14 mouse cellular contexts compared by ENCODE assay signal in the genomic region with DNA sequence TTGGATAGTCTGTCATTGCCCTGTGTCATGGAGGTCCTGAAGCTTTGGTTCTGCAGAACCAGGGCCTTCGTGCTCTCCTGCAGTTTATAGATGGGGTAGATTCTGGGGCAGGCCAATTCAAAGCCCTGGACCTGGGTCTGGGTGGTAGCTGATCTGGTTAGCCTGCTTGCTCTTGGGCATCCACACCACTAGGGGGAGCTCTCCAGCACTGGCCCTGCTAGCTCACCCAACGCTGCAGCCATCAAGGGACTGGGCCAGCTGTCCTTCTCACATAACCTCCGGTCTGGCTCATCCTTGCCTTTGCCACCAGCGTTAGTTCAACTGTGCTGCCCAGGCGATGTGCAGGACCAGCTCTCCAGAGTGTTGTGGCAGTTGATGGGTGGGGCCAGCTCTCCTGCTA. TPM values are rescaled to one million over a fixed set of nuclear protein-coding genes. Genes with fewer than 3 reads are reported as not detected.
A peak's percentile ranks its signal among the peaks of the same experiment; 100 is the strongest.
DNase-seq lines count a peak whose midpoint lies in the region; ATAC-seq and TF ChIP-seq lines count a peak whose summit lies in the region.
"Had no signal": no experiment of that assay in that cellular context is flagged by ENCODE, and none has a peak within 500 bp of the region (broad histone marks: within the 10 kb centered on the region; RNA-seq: fewer than 3 reads in every experiment).

No protein-coding gene starts in this region.

- peak; percentile 52 for TF ChIP-seq RAD21 in CH12.LX (IDR thresholded peaks at IDR 0.05; ENCODE audit: low read depth, low read length)

- H3K9me3 ChIP-seq in liver, embryonic 11.5 days (ENCODE audit: control insufficient read depth, low read length) = no peaks in the 10 kb centered on the region
- no peaks in the 10 kb centered on the region for H3K9me3 ChIP-seq in CH12.LX (replicated peaks; ENCODE audit: low read length)
- H3K9me3 ChIP-seq: midbrain, embryonic 13.5 days; neural tube, embryonic 12.5 days; stomach, embryonic 15.5 days had no signal

- no peak for DNase-seq in gastrocnemius, adult 2 months
- no peak for DNase-seq in gastrocnemius, postnatal 4 days (ENCODE audit: low spot score in 2 of 2)
- peak; percentile 18 for DNase-seq in liver
- DNase-seq in liver, embryonic 11.5 days (ENCODE audit: low spot score) = no peak
- no peak for DNase-seq in CH12.LX (ENCODE audit: extremely low read depth)
- no peak for DNase-seq in urinary bladder, postnatal 4 days (ENCODE audit: low spot score in 2 of 2)
- DNase-seq in adrenal gland, postnatal 14 days = no peak
- DNase-seq: heart, postnatal 4 days; kidney, adult 9 months; right cerebral cortex, adult 18-20 months had no signal

- in situ Hi-C loops in CH12.LX (cut with MboI; ENCODE audit: low pct_ligation_motif_present, low pct_unique_long_range_greater_than_20kb, low sequenced_read_pairs) = no loop called here

- H3K9ac ChIP-seq in liver, embryonic 11.5 days (ENCODE audit: low read depth, low read length) = no peak overlapping the region
- no peak overlapping the region for H3K9ac ChIP-seq in CH12.LX (ENCODE audit: insufficient read depth, low read depth)
- H3K9ac ChIP-seq: midbrain, embryonic 13.5 days; neural tube, embryonic 12.5 days; stomach, embryonic 15.5 days had no signal

- H3K27ac ChIP-seq in gastrocnemius, adult 2 months = no peak overlapping the region
- H3K27ac ChIP-seq in liver, embryonic 11.5 days (ENCODE audit: low read depth, low read length) = no peak overlapping the region
- H3K27ac ChIP-seq in CH12.LX (ENCODE audit: insufficient read depth, low read depth) = no peak overlapping the region; the same call in 1 of the 2 replicates
- H3K27ac ChIP-seq in embryonic fibroblast, embryonic 13.5 days (ENCODE audit: insufficient read depth, low read length) = no peak overlapping the region
- H3K27ac ChIP-seq: midbrain, embryonic 13.5 days; neural tube, embryonic 12.5 days; stomach, embryonic 15.5 days had no signal

- dilution Hi-C loops in CH12.LX (cut with MboI; ENCODE audit: extremely low pct_ligation_motif_present, extremely low pct_unique_long_range_greater_than_20kb, low sequenced_read_pairs) = no loop called here

- TF ChIP-seq EP300 in CH12.LX (IDR thresholded peaks at IDR 0.05; ENCODE audit: low read length) = no peak

- no peaks in the 10 kb centered on the region; the same call in none of the 2 replicates for H3K4me1 ChIP-seq in liver, embryonic 11.5 days (replicated peaks; ENCODE audit: control insufficient read depth, insufficient read depth, low read length)
- H3K4me1 ChIP-seq in CH12.LX (ENCODE audit: control insufficient read depth in 1 of 2, insufficient read depth in 2 of 2) = peaks cover 27 to 58% of the 10 kb centered on the region in 2 experiments
- no peaks in the 10 kb centered on the region for H3K4me1 ChIP-seq in embryonic fibroblast, embryonic 13.5 days (ENCODE audit: control insufficient read depth, insufficient read depth, low read length)
- H3K4me1 ChIP-seq: neural tube, embryonic 12.5 days had no signal

- H3K4me3 ChIP-seq in gastrocnemius, adult 2 months = no peak overlapping the region
- H3K4me3 ChIP-seq in liver, embryonic 11.5 days (ENCODE audit: low read depth, low read length) = no peak overlapping the region
- peak overlapping the region in 1 of 3 experiments; percentile 17 for H3K4me3 ChIP-seq in CH12.LX (replicated peaks in 1 of 3; ENCODE audit: low read depth in 2 of 3, low read length in 2 of 3, poor library complexity in 1 of 3)
- no peak overlapping the region for H3K4me3 ChIP-seq in embryonic fibroblast, embryonic 13.5 days (ENCODE audit: insufficient read depth, low read length)
- H3K4me3 ChIP-seq: midbrain, embryonic 13.5 days; neural tube, embryonic 12.5 days; stomach, embryonic 15.5 days had no signal

- WGBS in liver, embryonic 11.5 days = 79% methylated on average over 5 of the region's 5 CpGs

- H3K27me3 ChIP-seq in liver, embryonic 11.5 days (replicated peaks; ENCODE audit: control insufficient read depth, insufficient read depth, low read length) = no peaks in the 10 kb centered on the region
- no peaks in the 10 kb centered on the region for H3K27me3 ChIP-seq in CH12.LX (replicated peaks)
- H3K27me3 ChIP-seq: neural tube, embryonic 12.5 days; stomach, embryonic 15.5 days had no signal

- ATAC-seq in liver, embryonic 11.5 days (replicated peaks; ENCODE audit: low FRiP score) = no peak; the same call in 1 of the 2 replicates
- ATAC-seq: midbrain, embryonic 13.5 days had no signal

- no peak for TF ChIP-seq POLR2A in CH12.LX (IDR thresholded peaks at IDR 0.05; ENCODE audit: low read depth, low read length)
- no peak for TF ChIP-seq POLR2A in embryonic fibroblast, embryonic 13.5 days (IDR thresholded peaks at IDR 0.05; ENCODE audit: low read depth, low read length)

- TF ChIP-seq CTCF in gastrocnemius, adult 2 months (IDR thresholded peaks at IDR 0.05) = peak; percentile 36
- TF ChIP-seq CTCF in CH12.LX (conservative IDR thresholded peaks at IDR 0.05 in 1 of 2, IDR thresholded peaks at IDR 0.05 in 1 of 2; ENCODE audit: low read depth in 2 of 2, low read length in 2 of 2) = peak; percentile 47 to 71
- peak; percentile 39; the same call in 1 of the 2 replicates for TF ChIP-seq CTCF in embryonic fibroblast, embryonic 13.5 days (IDR thresholded peaks at IDR 0.05; ENCODE audit: borderline replicate concordance, insufficient read depth, low read length)

- intact Hi-C loops in gastrocnemius, adult 2 months (cut with DNase I) = loop anchor here (10.0 kb wide), 1 partner anchor 120 kb away; a partner anchor contains a TSS

- no peak overlapping the region for H3K4me2 ChIP-seq in liver, embryonic 11.5 days
- no peak overlapping the region for H3K4me2 ChIP-seq in CH12.LX (ENCODE audit: insufficient read depth, low read depth, poor library complexity, severe bottlenecking)
- H3K4me2 ChIP-seq: midbrain, embryonic 13.5 days; neural tube, embryonic 12.5 days; stomach, embryonic 15.5 days had no signal

- H3K36me3 ChIP-seq in liver, embryonic 11.5 days (ENCODE audit: control insufficient read depth, insufficient read depth, low read length) = no peaks in the 10 kb centered on the region
- H3K36me3 ChIP-seq in CH12.LX (replicated peaks in 1 of 2; ENCODE audit: control insufficient read depth in 1 of 2, insufficient read depth in 1 of 2, low read length in 1 of 2) = no peaks in the 10 kb centered on the region
- H3K36me3 ChIP-seq: midbrain, embryonic 13.5 days; neural tube, embryonic 12.5 days; stomach, embryonic 15.5 days had no signal

- no peaks in the 10 kb centered on the region for H3K79me2 ChIP-seq in CH12.LX (replicated peaks; ENCODE audit: control insufficient read depth, extremely low read depth, insufficient read depth, poor library complexity, severe bottlenecking)

TF ChIP-seq in CH12.LX, 34 proteins besides CTCF, POLR2A, EP300 and RAD21:
- TF ChIP-seq GABPA (IDR thresholded peaks at IDR 0.05; ENCODE audit: insufficient replicate concordance, low read depth, low read length) (no peak), TCF12 (IDR thresholded peaks at IDR 0.05; ENCODE audit: low read depth, low read length) (0 out of 2 replicates have a peak, but pooled peaks have one; percentile 36), SMC3 (IDR thresholded peaks at IDR 0.05; ENCODE audit: low read depth, low read length) (peak; percentile 66), IRF4 (IDR thresholded peaks at IDR 0.05; ENCODE audit: low read depth, low read length) (peak; percentile 30; the same call in 1 of the 2 replicates)
TF ChIP-seq in CH12.LX: peak in this region for 3.

RNA-seq across cellular contexts. Expression of a gene that starts 18.8 kb away (rescaled TPM):
- total RNA-seq in gastrocnemius, adult 2 months (2021) = 10 to 100 TPM; 95.8 to 100.0 TPM
- total RNA-seq in gastrocnemius, postnatal 4 days (2021) = 100 to 1,000 TPM; 120 to 126 TPM
- 457 and 496 TPM in 2 replicates for polyA plus RNA-seq in liver, embryonic 11.5 days (2014; fragmentation: Nextera tagmentation; extraction: Ambion mirVana)
- total RNA-seq in CH12.LX (2012; rRNA removed) (297 and 340 TPM in 2 replicates), CH12.LX (2014; rRNA removed) (706 and 745 TPM in 2 replicates)
- 372 and 393 TPM in 2 replicates for polyA plus RNA-seq in CH12.LX (2012; ENCODE audit: insufficient read length, low read depth)
- 151 and 168 TPM in 2 replicates for polyA plus RNA-seq in embryonic fibroblast, embryonic 13.5 days (2011; ENCODE audit: insufficient read length, low read depth, missing spikeins)
- 163 and 166 TPM in 2 replicates for total RNA-seq in adrenal gland, postnatal 14 days (2021)

RNA-seq across cellular contexts. Expression of a gene that starts 40.2 kb away (rescaled TPM):
- 10 to 100 TPM; 22.0 to 26.8 TPM for total RNA-seq in gastrocnemius, adult 2 months (2021)
- total RNA-seq in gastrocnemius, postnatal 4 days (2021) = 10 to 100 TPM; 69.5 to 79.5 TPM
- polyA plus RNA-seq in liver, embryonic 11.5 days (2014; fragmentation: Nextera tagmentation; extraction: Ambion mirVana) = 102 and 117 TPM in 2 replicates
- total RNA-seq in CH12.LX (2012; rRNA removed) (71.0 and 74.2 TPM in 2 replicates), CH12.LX (2014; rRNA removed) (154 and 158 TPM in 2 replicates)
- polyA plus RNA-seq in CH12.LX (2012; ENCODE audit: insufficient read length, low read depth) = 101 and 114 TPM in 2 replicates
- 179 and 202 TPM in 2 replicates for polyA plus RNA-seq in embryonic fibroblast, embryonic 13.5 days (2011; ENCODE audit: insufficient read length, low read depth, missing spikeins)
- 117 and 120 TPM in 2 replicates for total RNA-seq in adrenal gland, postnatal 14 days (2021)
